Mouse (Mus musculus): ENCODE data around the gene Magi2.

Gene Magi2

GRCm38 (mm10) chr5:20078931-20079330 is 852.1 kb downstream of the Magi2 start:
- no peak for DNase-seq (ENCODE audit: low read depth)

- peak; percentile 13 for DNase-seq (ENCODE audit: low read depth)
Observed at GRCm38 (mm10) chr5:20080605-20081309, 853.9 kb downstream of the Magi2 start.

- no peak for DNase-seq (ENCODE audit: low read depth)
Observed at GRCm38 (mm10) chr5:20082368-20082767, 855.5 kb downstream of the Magi2 start.

- no peak for DNase-seq (ENCODE audit: low read depth)
Observed at GRCm38 (mm10) chr5:20087083-20087482, 860.2 kb downstream of the Magi2 start.

GRCm38 (mm10) chr5:20103869-20104268 is 877.0 kb downstream of the Magi2 start:
- no peak for DNase-seq (ENCODE audit: low read depth)

- no peak for DNase-seq (ENCODE audit: low read depth)
Observed at GRCm38 (mm10) chr5:20104496-20104895, 877.7 kb downstream of the Magi2 start.

GRCm38 (mm10) chr5:20109496-20109895 is 882.7 kb downstream of the Magi2 start:
- DNase-seq (ENCODE audit: low read depth): no peak

GRCm38 (mm10) chr5:20117156-20117555 is 890.3 kb downstream of the Magi2 start:
- no peak for DNase-seq (ENCODE audit: low read depth)

- no peak for DNase-seq (ENCODE audit: low read depth)
Observed at GRCm38 (mm10) chr5:20140235-20140634, 913.4 kb downstream of the Magi2 start.

- no peak for DNase-seq (ENCODE audit: low read depth)
Observed at GRCm38 (mm10) chr5:20140662-20141444, 914.0 kb downstream of the Magi2 start.

GRCm38 (mm10) chr5:20153359-20154125 is 926.7 kb downstream of the Magi2 start:
- DNase-seq (ENCODE audit: low read depth): no peak

GRCm38 (mm10) chr5:20196765-20197164 is 969.9 kb downstream of the Magi2 start:
- DNase-seq (ENCODE audit: low read depth): no peak

- no peak for DNase-seq (ENCODE audit: low read depth)
Observed at GRCm38 (mm10) chr5:20197395-20197794, 970.6 kb downstream of the Magi2 start.

GRCm38 (mm10) chr5:20201348-20201747 is 974.5 kb downstream of the Magi2 start:
- no peak for DNase-seq (ENCODE audit: low read depth)

- no peak for DNase-seq (ENCODE audit: low read depth)
Observed at GRCm38 (mm10) chr5:20208110-20208509, 981.3 kb downstream of the Magi2 start.

- no peak for DNase-seq (ENCODE audit: low read depth)
Observed at GRCm38 (mm10) chr5:20213299-20213698, 986.5 kb downstream of the Magi2 start.

- no peak for DNase-seq (ENCODE audit: low read depth)
Observed at GRCm38 (mm10) chr5:20226471-20227210, 999.8 kb downstream of the Magi2 start.

GRCm38 (mm10) chr5:20227912-20228762 is 1001.3 kb downstream of the Magi2 start:
- no peak for DNase-seq (ENCODE audit: low read depth)

- no peak for DNase-seq (ENCODE audit: low read depth)
Observed at GRCm38 (mm10) chr5:20231908-20232307, 1005.1 kb downstream of the Magi2 start.

- no peak for DNase-seq (ENCODE audit: low read depth)
Observed at GRCm38 (mm10) chr5:20241523-20241922, 1014.7 kb downstream of the Magi2 start.

- no peak for DNase-seq (ENCODE audit: low read depth)
Observed at GRCm38 (mm10) chr5:20242496-20242895, 1015.7 kb downstream of the Magi2 start.
